Mouse (Mus musculus): Measurements from ENCODE around the gene Dck. TPM values are rescaled to one million over a fixed set of nuclear protein-coding genes. Genes with fewer than 3 reads are reported as not detected.
A peak's percentile ranks its signal among the peaks of the same experiment; 100 is the strongest.
"Not testable (repeated sequence)": the region's sequence is repeated elsewhere in the genome, so short reads cannot be mapped to it uniquely, and the experiment has no call there.

Gene Dck
- total and polyA plus RNA-seq, 2 experiments from 2014 or later, result 24.6 to 29.9 TPM

GRCm38 (mm10) chr5:88722213-88722600 is 42.6 kb upstream of the Dck start:
- no peaks in the 10 kb centered on the region for H3K9me3 ChIP-seq (ENCODE audit: low read length)
- H3K4me2 ChIP-seq (ENCODE audit: low read depth, low read length, poor library complexity, severe bottlenecking), result peak overlapping the region; percentile 92
- H3K9ac ChIP-seq (replicated peaks; ENCODE audit: low read length, poor library complexity, severe bottlenecking), result peak overlapping the region; percentile 94
- no peak for TF ChIP-seq CTCF (IDR thresholded peaks at IDR 0.05)
- peak overlapping the region; percentile 93 for H3K27ac ChIP-seq (ENCODE audit: low read depth, low read length)
- ATAC-seq (ENCODE audit: low FRiP score) (no peak), DNase-seq (ENCODE audit: low spot score) (peak; percentile 32)
- H3K4me1 ChIP-seq (ENCODE audit: insufficient read depth, low read length), result peaks cover 14% of the 10 kb centered on the region; the same call in 1 of the 2 replicates
- H3K27me3 ChIP-seq (ENCODE audit: insufficient read depth, low read length), result no peaks in the 10 kb centered on the region
- H3K36me3 ChIP-seq (ENCODE audit: insufficient read depth, low read length), result no peaks in the 10 kb centered on the region
- peak overlapping the region; percentile 99 for H3K4me3 ChIP-seq (ENCODE audit: low read depth, low read length)
- WGBS, result 11% methylated on average over 4 of the region's 4 CpGs

- Histone ChIP-seq H3K9me3 (ENCODE audit: low read length) (no peaks in the 10 kb centered on the region), H3K36me3 (ENCODE audit: insufficient read depth, low read length) (no peaks in the 10 kb centered on the region), H3K27ac (ENCODE audit: low read depth, low read length) (no peak overlapping the region), H3K9ac (replicated peaks; ENCODE audit: low read length, poor library complexity, severe bottlenecking) (no peak overlapping the region), H3K4me2 (ENCODE audit: low read depth, low read length, poor library complexity, severe bottlenecking) (no peak overlapping the region), H3K4me3 (ENCODE audit: low read depth, low read length) (no peak overlapping the region), H3K27me3 (ENCODE audit: insufficient read depth, low read length) (no peaks in the 10 kb centered on the region), H3K4me1 (ENCODE audit: insufficient read depth, low read length) (peaks cover 14% of the 10 kb centered on the region; the same call in 1 of the 2 replicates)
- 73% methylated on average over 3 of the region's 3 CpGs for WGBS
- no peak for ATAC-seq (ENCODE audit: low FRiP score)
- DNase-seq (ENCODE audit: low spot score), result no peak
- no peak for TF ChIP-seq CTCF (IDR thresholded peaks at IDR 0.05)
Observed at GRCm38 (mm10) chr5:88724030-88724429, 40.8 kb upstream of the Dck start.

GRCm38 (mm10) chr5:88727593-88728144 is 37.1 kb upstream of the Dck start:
- Histone ChIP-seq H3K4me1 (ENCODE audit: insufficient read depth, low read length) (peaks cover 6% of the 10 kb centered on the region; the same call in 1 of the 2 replicates), H3K9me3 (ENCODE audit: low read length) (no peaks in the 10 kb centered on the region), H3K4me2 (ENCODE audit: low read depth, low read length, poor library complexity, severe bottlenecking) (no peak overlapping the region), H3K27ac (ENCODE audit: low read depth, low read length) (no peak overlapping the region), H3K9ac (replicated peaks; ENCODE audit: low read length, poor library complexity, severe bottlenecking) (no peak overlapping the region), H3K27me3 (ENCODE audit: insufficient read depth, low read length) (no peaks in the 10 kb centered on the region), H3K4me3 (ENCODE audit: low read depth, low read length) (no peak overlapping the region), H3K36me3 (ENCODE audit: insufficient read depth, low read length) (no peaks in the 10 kb centered on the region)
- 86% methylated on average over 3 of the region's 3 CpGs for WGBS
- no peak for TF ChIP-seq CTCF (IDR thresholded peaks at IDR 0.05)
- no peak for DNase-seq (ENCODE audit: low spot score)
- ATAC-seq (ENCODE audit: low FRiP score), result no peak

- ATAC-seq (ENCODE audit: low FRiP score) (no peak), DNase-seq (ENCODE audit: low spot score) (no peak)
- peak; percentile 47 for TF ChIP-seq CTCF (IDR thresholded peaks at IDR 0.05)
- 92% methylated on average over 2 of the region's 2 CpGs for WGBS
- Histone ChIP-seq H3K9ac (replicated peaks; ENCODE audit: low read length, poor library complexity, severe bottlenecking) (no peak overlapping the region), H3K36me3 (ENCODE audit: insufficient read depth, low read length) (no peaks in the 10 kb centered on the region), H3K4me3 (ENCODE audit: low read depth, low read length) (no peak overlapping the region), H3K27ac (ENCODE audit: low read depth, low read length) (no peak overlapping the region), H3K4me1 (ENCODE audit: insufficient read depth, low read length) (no peaks in the 10 kb centered on the region), H3K4me2 (ENCODE audit: low read depth, low read length, poor library complexity, severe bottlenecking) (no peak overlapping the region), H3K9me3 (ENCODE audit: low read length) (no peaks in the 10 kb centered on the region), H3K27me3 (ENCODE audit: insufficient read depth, low read length) (no peaks in the 10 kb centered on the region)
Observed at GRCm38 (mm10) chr5:88734786-88735185, 30.0 kb upstream of the Dck start.

GRCm38 (mm10) chr5:88741065-88741464 is 23.7 kb upstream of the Dck start:
- H3K4me3 ChIP-seq (ENCODE audit: low read depth, low read length); H3K27me3 ChIP-seq (ENCODE audit: insufficient read depth, low read length); DNase-seq (ENCODE audit: low spot score); H3K27ac ChIP-seq (ENCODE audit: low read depth, low read length); H3K9ac ChIP-seq (replicated peaks; ENCODE audit: low read length, poor library complexity, severe bottlenecking); H3K4me2 ChIP-seq (ENCODE audit: low read depth, low read length, poor library complexity, severe bottlenecking); H3K9me3 ChIP-seq (ENCODE audit: low read length); H3K4me1 ChIP-seq (ENCODE audit: insufficient read depth, low read length); H3K36me3 ChIP-seq (ENCODE audit: insufficient read depth, low read length); ATAC-seq (ENCODE audit: low FRiP score): not testable (repeated sequence)
- WGBS, result 100% methylated on average over 1 of the region's 1 CpGs

- Histone ChIP-seq H3K4me1 (ENCODE audit: insufficient read depth, low read length) (no peaks in the 10 kb centered on the region), H3K4me3 (ENCODE audit: low read depth, low read length) (no peak overlapping the region), H3K27me3 (ENCODE audit: insufficient read depth, low read length) (no peaks in the 10 kb centered on the region), H3K36me3 (ENCODE audit: insufficient read depth, low read length) (peaks cover 7% of the 10 kb centered on the region), H3K27ac (ENCODE audit: low read depth, low read length) (no peak overlapping the region), H3K9ac (replicated peaks; ENCODE audit: low read length, poor library complexity, severe bottlenecking) (no peak overlapping the region), H3K4me2 (ENCODE audit: low read depth, low read length, poor library complexity, severe bottlenecking) (no peak overlapping the region), H3K9me3 (ENCODE audit: low read length) (no peaks in the 10 kb centered on the region)
- no peak for DNase-seq (ENCODE audit: low spot score)
- no peak for TF ChIP-seq CTCF (IDR thresholded peaks at IDR 0.05)
- WGBS, result 90% methylated on average over 1 of the region's 1 CpGs
- ATAC-seq (ENCODE audit: low FRiP score), result no peak
Observed at GRCm38 (mm10) chr5:88747774-88748173, 17.0 kb upstream of the Dck start.
